Mouse (Mus musculus): ENCODE data around the gene Msmp. TPM values are rescaled to one million over a fixed set of nuclear protein-coding genes. Genes with fewer than 3 reads are reported as not detected.

Msmp gene
- total RNA-seq, 2 experiments from 2014 or later: 0.52 TPM; not detected in 1

- DNase-seq: no peak
Measured at GRCm38 (mm10) chr4:43593453-43593852, 9.2 kb upstream of the Msmp start.

- DNase-seq: no peak
Measured at GRCm38 (mm10) chr4:43591961-43592360, 7.7 kb upstream of the Msmp start.

DNA sequence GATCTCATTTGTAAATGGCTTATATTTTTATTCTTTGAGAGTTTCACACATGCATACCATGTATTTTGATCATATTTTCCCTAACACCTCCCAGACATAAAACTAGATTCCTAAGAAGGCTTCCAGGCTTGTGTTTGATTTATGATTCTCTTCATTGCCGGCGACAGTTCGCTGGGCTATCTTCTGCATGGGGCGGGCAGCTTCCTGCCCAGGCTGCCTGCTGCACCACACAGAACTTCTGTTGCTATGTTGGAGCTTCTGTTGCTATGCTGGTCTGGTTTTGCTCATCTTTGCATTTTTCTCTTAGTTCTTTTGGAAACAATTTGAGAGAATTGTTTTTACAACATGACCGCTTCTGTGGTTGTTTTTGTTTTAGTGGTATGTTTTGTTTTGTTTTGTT lies 7.2 kb upstream of the Msmp start:
- DNase-seq: no peak

GRCm38 (mm10) chr4:43587681-43588080 lies 3.4 kb upstream of the Msmp start:
- no peak for DNase-seq

DNA sequence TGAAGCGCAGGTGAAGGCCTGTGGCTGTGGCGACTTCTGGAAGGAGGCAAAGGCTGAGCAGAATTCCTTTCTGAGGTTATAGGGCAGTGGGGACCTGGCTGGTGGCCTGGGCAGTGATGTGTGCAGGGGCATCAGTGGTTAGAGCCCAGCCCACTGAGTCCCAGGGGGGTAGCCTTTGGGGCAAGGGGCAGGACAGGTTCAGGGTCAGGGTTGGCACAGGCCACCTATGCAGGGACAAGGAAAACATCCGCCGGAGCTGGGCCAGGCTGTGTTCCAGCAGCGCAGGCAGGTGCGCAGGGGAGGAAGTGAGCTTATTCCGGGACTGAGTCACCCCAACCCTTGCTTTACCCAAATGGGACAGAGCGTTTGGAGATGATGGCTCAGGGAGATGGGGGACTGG lies 2.1 kb upstream of the Msmp start:
- peak; percentile 36 for DNase-seq

- no peak for DNase-seq
Measured at GRCm38 (mm10) chr4:43585682-43586081, 1.4 kb upstream of the Msmp start.

DNA sequence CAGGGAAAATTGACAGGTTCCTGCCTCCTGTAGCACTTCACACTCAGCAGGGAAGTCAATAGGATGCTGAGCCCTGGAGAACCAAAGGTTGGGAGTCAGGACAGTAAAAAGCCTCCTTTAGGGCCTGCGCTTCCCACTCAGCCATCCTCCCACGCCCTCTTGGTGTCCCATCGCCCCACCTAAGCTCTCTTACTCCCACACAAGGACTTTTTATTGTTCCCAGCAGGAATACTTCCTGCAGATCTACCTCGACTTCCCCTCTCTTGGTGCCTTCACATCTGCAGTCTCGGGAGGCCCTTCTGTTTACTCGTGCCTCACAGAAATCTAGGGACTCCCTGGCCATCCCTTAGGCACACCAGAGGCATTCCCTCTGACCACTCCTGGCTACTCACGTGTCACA lies 873 bp downstream of the Msmp start:
- DNase-seq: no peak

DNA sequence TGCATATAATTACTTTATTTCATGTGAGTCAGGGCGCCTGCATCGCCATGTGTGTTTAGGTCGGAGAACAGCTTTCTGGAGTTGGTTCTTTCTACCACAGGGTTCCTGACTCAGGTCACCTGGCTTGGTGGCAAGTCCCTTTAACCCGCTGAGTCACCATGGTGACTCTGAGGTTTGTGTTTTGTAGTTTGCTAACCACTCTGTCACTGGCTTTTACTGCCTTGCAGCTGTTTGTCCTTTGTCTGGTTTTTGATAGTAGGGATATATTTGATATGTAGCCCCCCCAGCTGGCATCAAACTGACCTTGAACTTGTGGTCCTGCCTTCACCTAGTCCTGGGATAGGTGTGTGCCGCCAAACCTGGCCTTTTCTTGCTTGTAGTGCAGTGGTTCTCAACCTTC lies 2.1 kb downstream of the Msmp start:
- no peak for DNase-seq

- DNase-seq: no peak
Measured at GRCm38 (mm10) chr4:43581381-43581780, 2.9 kb downstream of the Msmp start.

DNA sequence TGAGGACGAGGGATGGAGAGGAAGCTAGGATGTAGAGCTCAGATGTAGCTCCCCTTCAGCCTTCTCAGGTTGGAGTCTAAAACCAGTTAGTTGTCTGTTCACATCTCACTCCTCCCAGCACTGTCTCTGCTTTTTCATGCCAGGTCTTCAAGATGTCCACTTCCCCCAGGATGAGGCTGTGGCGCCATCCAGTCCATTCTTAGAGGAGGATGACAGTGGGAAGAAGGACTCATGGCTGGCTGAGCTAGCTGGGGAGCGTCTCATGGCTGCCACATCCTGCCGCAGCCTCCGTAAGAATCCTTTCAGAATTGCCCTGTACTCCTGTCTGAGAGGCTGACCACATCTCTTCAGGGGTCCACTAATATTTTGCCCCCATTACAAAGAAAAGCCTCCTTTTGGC lies 3.6 kb downstream of the Msmp start:
- DNase-seq: no peak

DNA sequence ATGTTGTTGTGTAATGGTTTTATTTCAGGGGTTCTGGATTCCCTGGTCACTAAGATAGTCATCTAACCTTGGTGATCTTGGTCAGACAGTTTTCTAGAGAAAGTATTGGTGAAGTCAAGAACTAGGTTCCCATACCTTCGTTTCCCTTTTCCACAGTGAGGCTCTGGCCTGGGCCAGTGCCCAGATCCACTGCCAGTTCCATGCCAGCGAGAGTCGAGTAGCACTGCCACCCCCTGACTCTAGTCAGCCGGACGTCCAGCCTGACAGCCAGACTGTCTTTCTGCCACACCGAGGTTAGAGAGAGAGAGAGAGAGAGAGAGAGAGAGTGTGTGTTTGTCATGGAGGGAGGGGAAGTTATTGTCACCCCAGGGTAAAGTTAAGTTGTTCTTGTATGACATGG lies 4.6 kb downstream of the Msmp start:
- DNase-seq: no peak

- DNase-seq: no peak
Measured at GRCm38 (mm10) chr4:43579256-43579655, 5.0 kb downstream of the Msmp start.

- DNase-seq: peak; percentile 87
Measured at GRCm38 (mm10) chr4:43578376-43579204, 5.7 kb downstream of the Msmp start, which contains the start of the genes Rgp1 and Gba2. Gene Rgp1, plus strand, starts transcription at chr4:43578715. Gene Gba2, minus strand, starts transcription at chr4:43578873.

GRCm38 (mm10) chr4:43577237-43577881 lies 6.9 kb downstream of the Msmp start:
- no peak for DNase-seq

DNA sequence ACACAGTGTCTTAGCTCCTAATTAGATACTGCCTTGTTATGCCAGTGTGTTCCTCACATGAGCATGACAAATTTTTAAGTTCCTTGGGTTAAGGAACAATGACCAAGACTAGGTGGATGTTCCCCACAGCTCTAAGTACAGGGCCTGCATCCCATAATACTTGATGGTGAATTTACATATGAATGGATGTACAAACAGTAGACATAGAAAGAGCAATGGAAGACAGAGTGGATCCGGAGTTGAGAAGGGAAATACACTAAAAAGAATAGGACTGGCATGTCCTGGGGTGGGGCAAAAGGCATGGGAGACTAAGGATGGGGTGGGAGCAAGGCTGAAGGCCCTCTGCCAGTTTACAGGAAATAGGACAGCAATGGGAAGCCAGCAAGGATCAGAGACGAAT lies 8.9 kb downstream of the Msmp start:
- DNase-seq: no peak

- DNase-seq: no peak
Measured at GRCm38 (mm10) chr4:43573561-43573960, 10.7 kb downstream of the Msmp start.

DNA sequence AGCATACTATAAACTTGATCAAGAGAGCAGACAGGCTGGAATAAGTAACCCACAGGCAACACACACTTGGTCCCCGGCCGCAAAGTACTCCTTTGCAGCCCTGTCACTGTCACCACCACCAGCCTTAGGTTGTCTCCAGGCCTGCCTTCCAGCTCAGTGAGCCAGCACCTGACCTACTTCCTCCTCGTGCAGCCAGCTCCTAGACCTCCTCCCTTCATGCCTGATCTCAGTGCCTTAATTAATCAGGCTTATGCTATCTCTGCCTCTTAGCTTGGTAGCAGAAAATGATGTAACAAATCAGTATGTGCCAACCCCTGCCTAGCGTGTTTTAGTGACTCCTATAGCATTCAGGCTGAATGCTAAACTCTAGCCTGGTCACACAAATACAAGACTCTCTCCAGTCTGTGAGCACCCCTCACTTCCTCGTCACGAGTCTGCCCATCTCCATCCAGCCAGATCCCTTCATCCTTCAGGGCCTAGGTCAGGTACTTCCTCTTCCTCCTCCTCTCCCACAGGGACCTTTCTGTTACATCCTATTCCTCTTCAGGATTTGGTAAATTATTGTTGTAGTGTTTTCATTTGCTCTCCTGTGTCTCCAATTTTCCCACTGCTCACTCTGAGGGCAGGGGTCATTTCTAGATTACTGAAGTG lies 12.8 kb downstream of the Msmp start:
- DNase-seq: no peak

DNA sequence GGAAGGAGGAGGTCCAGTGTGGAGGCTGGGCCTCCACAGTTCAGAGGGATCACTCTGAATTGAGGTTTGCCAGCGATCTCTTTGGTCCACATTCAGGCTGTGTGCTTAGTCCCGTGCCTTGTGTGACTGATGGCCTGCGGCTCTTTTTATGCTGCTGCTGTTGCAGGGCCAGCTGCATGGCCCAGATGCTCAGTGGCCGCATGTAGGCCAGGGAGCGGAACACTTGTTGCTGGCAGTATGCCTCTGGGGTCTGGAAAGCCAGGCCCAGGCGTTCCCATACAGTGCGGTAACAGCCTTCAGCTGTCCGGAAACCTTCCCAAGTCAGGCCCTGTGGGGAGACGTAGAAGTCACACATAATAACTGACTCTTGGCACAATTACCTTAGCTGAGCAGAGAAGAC lies 17.2 kb downstream of the Msmp start:
- DNase-seq: no peak

DNA sequence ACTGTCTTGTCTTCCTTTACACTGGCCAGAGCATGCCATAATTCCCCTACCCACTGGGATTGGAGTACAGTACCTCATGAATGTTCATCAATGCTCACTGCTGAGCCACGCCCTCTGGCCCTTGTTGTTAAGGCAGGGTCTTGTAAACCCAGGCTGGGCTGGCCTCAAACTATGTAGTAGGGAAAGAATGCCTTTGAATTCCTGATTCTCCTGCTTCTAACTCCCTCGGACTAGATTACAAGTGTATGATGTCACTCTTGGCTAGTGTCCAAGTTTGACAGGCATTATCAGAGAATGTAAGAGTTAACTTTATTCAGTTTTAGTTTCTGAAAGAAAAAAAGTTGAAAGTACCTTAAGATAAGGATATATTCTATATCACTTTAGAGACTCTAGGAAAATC lies 20.1 kb downstream of the Msmp start:
- no peak for DNase-seq

GRCm38 (mm10) chr4:43563601-43563875 lies 20.8 kb downstream of the Msmp start:
- no peak for DNase-seq

DNA sequence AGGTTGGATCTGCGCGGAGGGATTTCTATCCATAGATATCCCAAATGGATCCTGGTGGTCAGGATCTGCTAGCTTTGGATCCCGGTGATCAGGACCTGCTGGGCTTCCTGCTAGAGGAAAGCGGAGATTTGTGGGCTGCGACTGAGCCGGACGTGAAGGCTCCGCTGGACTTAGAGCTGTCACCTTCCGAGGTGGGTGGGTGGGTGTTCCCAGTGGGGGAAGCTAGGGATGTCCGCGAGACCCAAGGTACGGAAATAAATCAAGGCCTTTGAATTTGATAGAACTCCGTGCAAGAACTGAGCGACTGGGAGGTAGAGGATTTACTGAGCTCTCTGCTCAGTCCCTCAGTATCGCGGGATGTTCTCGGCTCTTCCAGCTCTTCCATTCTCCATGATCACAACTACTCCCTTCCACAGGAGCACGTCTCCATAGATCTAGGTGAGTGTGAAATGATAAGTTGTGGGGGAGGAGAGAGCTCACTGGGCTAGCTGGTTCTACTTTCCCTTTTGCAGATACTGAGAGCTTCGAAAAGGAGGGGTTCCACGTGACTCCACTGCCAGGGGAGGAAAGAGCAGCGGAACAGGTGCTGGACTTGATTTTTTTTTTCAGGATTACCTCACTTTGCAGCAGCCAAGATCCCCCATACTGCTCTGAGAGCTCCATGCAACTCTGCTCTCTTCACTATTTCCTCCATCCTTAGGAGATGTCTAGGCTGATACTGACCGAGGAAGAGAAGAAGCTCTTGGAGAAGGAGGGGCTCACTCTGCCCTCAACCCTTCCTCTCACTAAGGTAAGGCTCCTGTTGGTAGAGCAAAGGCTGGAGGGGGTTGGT lies 21.3 kb downstream of the Msmp start:
- DNase-seq: no peak

DNA sequence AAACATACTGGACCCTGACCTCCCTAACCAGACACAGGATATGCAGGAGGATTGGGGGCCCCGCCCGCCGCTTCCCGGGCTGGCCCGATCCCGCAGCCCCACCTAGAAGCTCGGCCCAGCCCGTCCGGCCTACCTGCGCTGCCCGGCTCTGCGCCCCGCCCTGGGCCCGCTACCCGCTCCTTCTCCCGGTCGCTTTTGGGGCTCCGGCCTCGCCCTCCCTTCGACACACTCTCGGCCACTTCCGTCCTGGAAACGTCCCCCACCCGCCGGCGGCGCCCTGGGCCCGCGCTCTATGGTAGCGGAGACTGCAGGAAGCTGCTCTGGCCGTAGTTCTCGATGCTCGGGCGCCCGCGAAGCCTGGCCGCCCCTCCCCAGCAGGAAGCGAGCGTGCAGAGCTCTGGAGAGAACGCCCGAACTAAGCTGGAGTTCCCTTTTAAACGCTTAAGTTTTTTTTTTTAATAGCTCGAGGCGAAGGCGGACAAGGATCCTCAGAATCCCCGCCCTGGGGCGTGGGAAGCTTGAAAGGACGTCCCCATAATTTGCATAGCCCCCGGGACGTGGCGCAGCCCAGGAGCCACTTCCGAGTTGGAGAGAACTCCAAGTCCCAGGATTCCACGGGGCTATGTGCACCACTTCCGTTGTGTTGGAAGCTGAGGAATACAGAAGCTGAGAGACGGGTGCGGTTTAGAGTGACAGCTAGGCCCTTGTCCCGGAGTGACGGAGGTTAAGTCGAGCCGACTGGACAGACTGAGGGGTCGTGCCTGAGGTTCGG lies 22.1 kb downstream of the Msmp start, which contains the start of the genes Creb3 and Tln1:
Gene Creb3 (plus strand): TSS at position 336 of the 772 bp plus-strand sequence.
Gene Tln1 (minus strand): TSS at position 695 of the 772 bp plus-strand sequence.
- DNase-seq: peak; percentile 94

Measured in heart, postnatal 4 days (tissue).